Mouse (Mus musculus) erythroblast, embryonic 14.5 days (primary cell): Measurements from ENCODE around the gene Fbln1.

ENCODE experiments used
- GATA1 ChIP-seq: IDR thresholded peaks from 2 replicates; pipeline ENCODE4 v1.6.1; 2012; ENCODE audit warnings: low read length, inconsistent platforms, mixed read lengths
- TAL1 ChIP-seq: IDR thresholded peaks from 3 replicates; pipeline ENCODE4 v1.6.1; 2012; ENCODE audit warnings: low read length, inconsistent platforms, mixed read lengths

- no peak for TF ChIP-seq GATA1
- TF ChIP-seq TAL1 = no peak
Observed at GRCm38 (mm10) chr15:85250436-85250835, 44.7 kb downstream of the Fbln1 start.
